Mouse (Mus musculus) stomach, embryonic 15.5 days (tissue): ENCODE data around the gene Pard3b. TPM values are rescaled to one million over a fixed set of nuclear protein-coding genes. Genes with fewer than 3 reads are reported as not detected.

Source experiments
- ATAC-seq: fragments of 200-750 bp; cut with Nextera tagmentation; 2 replicates; pipeline ENCODE4 v1.8.0; 2017; ENCODE audit warnings: low read depth, moderate number of reproducible peaks, moderate TSS enrichment; ENCODE audit not compliant: insufficient read depth, low FRiP score
- H3K27ac ChIP-seq: fragments of 300-500 bp; sonication (generic); 2 replicates; pipeline ENCODE4 v1.5.1; 2015; ENCODE audit warnings: mild to moderate bottlenecking, inconsistent platforms
- H3K27me3 ChIP-seq: fragments of 300-500 bp; sonication (generic); replicated peaks from 2 replicates; pipeline ENCODE4 v1.6.1; 2015; ENCODE audit warnings: inconsistent platforms
- H3K36me3 ChIP-seq: fragments of 300-500 bp; sonication (generic); 2 replicates; pipeline ENCODE4 v1.6.1; 2015; ENCODE audit warnings: inconsistent platforms
- H3K4me1 ChIP-seq: fragments of 300-500 bp; sonication (generic); 2 replicates; pipeline ENCODE4 v1.6.1; 2015; ENCODE audit warnings: inconsistent platforms
- H3K4me2 ChIP-seq: fragments of 300-500 bp; sonication (generic); 2 replicates; pipeline ENCODE4 v1.6.1; 2015; ENCODE audit warnings: mild to moderate bottlenecking, inconsistent platforms
- H3K4me3 ChIP-seq: fragments of 300-500 bp; sonication (generic); replicated peaks from 2 replicates; pipeline ENCODE4 v1.5.1; 2015; ENCODE audit warnings: inconsistent platforms
- H3K9ac ChIP-seq: fragments of 300-500 bp; sonication (generic); 2 replicates; pipeline ENCODE4 v1.6.1; 2015; ENCODE audit warnings: inconsistent platforms
- H3K9me3 ChIP-seq: fragments of 300-500 bp; sonication (generic); 2 replicates; pipeline ENCODE4 v1.6.1; 2016; ENCODE audit warnings: inconsistent platforms
- WGBS: fragments of 180-500 bp; shearing (Covaris S2); methylation state at CpG from one replicate; pipeline ENCODE4 v1.1.7; 2015; 5-methylcytosine and 5-hydroxymethylcytosine counted together
- polyA plus RNA-seq: library from polyadenylated mRNA; unstranded; fragments of >200 nt; fragmentation: Nextera tagmentation; extraction: Ambion mirVana; gene quantifications from 2 replicates; pipeline ENCODE4 v1.2.1, GENCODE M21; 2015

Gene Pard3b
- polyA plus RNA-seq, 1 experiment from 2014 or later: 28.9 TPM

GRCm38 (mm10) chr1:62325237-62325636 is 686.6 kb downstream of the Pard3b start:
- Histone ChIP-seq H3K27me3 (no peaks in the 10 kb centered on the region), H3K9me3 (no peaks in the 10 kb centered on the region), H3K27ac (no peak overlapping the region), H3K4me2 (no peak overlapping the region), H3K9ac (no peak overlapping the region), H3K4me3 (no peak overlapping the region), H3K4me1 (no peaks in the 10 kb centered on the region), H3K36me3 (no peaks in the 10 kb centered on the region)
- ATAC-seq: no peak
- WGBS: 48% methylated on average over 5 of the region's 5 CpGs

- Histone ChIP-seq H3K36me3 (no peaks in the 10 kb centered on the region), H3K9ac (no peak overlapping the region), H3K4me2 (no peak overlapping the region), H3K4me1 (no peaks in the 10 kb centered on the region), H3K27ac (no peak overlapping the region), H3K27me3 (no peaks in the 10 kb centered on the region), H3K9me3 (no peaks in the 10 kb centered on the region), H3K4me3 (no peak overlapping the region)
- ATAC-seq: no peak
- WGBS: 80% methylated on average over 5 of the region's 5 CpGs
These were observed 689.1 kb downstream of the Pard3b start for GRCm38 (mm10) chr1:62327743-62328142.

GRCm38 (mm10) chr1:62328808-62329207 is 690.2 kb downstream of the Pard3b start:
- H3K36me3 ChIP-seq: no peaks in the 10 kb centered on the region
- no peak for ATAC-seq
- no peak overlapping the region for H3K9ac ChIP-seq
- WGBS: 44% methylated on average over 3 of the region's 3 CpGs
- H3K27me3 ChIP-seq: no peaks in the 10 kb centered on the region
- H3K4me3 ChIP-seq: no peak overlapping the region
- H3K27ac ChIP-seq: no peak overlapping the region
- H3K9me3 ChIP-seq: no peaks in the 10 kb centered on the region
- H3K4me2 ChIP-seq: no peak overlapping the region
- no peaks in the 10 kb centered on the region for H3K4me1 ChIP-seq

- Histone ChIP-seq H3K4me1 (no peaks in the 10 kb centered on the region), H3K9ac (no peak overlapping the region), H3K27ac (no peak overlapping the region), H3K4me2 (no peak overlapping the region), H3K27me3 (no peaks in the 10 kb centered on the region), H3K9me3 (no peaks in the 10 kb centered on the region), H3K36me3 (no peaks in the 10 kb centered on the region), H3K4me3 (no peak overlapping the region)
- WGBS: 44% methylated on average over 2 of the region's 2 CpGs
- ATAC-seq: no peak
These were observed 694.4 kb downstream of the Pard3b start for GRCm38 (mm10) chr1:62333016-62333415.

- 83% methylated on average over 5 of the region's 5 CpGs for WGBS
These were observed 695.6 kb downstream of the Pard3b start for GRCm38 (mm10) chr1:62334196-62334595.

GRCm38 (mm10) chr1:62340261-62340660 is 701.6 kb downstream of the Pard3b start:
- H3K27me3 ChIP-seq: no peaks in the 10 kb centered on the region
- no peak overlapping the region for H3K4me2 ChIP-seq
- H3K36me3 ChIP-seq: no peaks in the 10 kb centered on the region
- no peak overlapping the region for H3K4me3 ChIP-seq
- no peak overlapping the region for H3K27ac ChIP-seq
- no peaks in the 10 kb centered on the region for H3K9me3 ChIP-seq
- no peak overlapping the region for H3K9ac ChIP-seq
- no peaks in the 10 kb centered on the region for H3K4me1 ChIP-seq
- WGBS: 38% methylated on average over 1 of the region's 1 CpGs
- no peak for ATAC-seq

More at GRCm38 (mm10) chr1:62334196-62334595, 695.6 kb downstream of the Pard3b start:
- H3K27me3 ChIP-seq: no peaks in the 10 kb centered on the region
- H3K4me2 ChIP-seq: no peak overlapping the region
- H3K9me3 ChIP-seq: no peaks in the 10 kb centered on the region
- no peak overlapping the region for H3K27ac ChIP-seq
- H3K9ac ChIP-seq: no peak overlapping the region
- no peaks in the 10 kb centered on the region for H3K4me1 ChIP-seq
- ATAC-seq: no peak
- H3K36me3 ChIP-seq: no peaks in the 10 kb centered on the region
- no peak overlapping the region for H3K4me3 ChIP-seq

GRCm38 (mm10) chr1:62344286-62344685 is 705.7 kb downstream of the Pard3b start:
- no peak for ATAC-seq
- Histone ChIP-seq H3K27ac (no peak overlapping the region), H3K4me1 (no peaks in the 10 kb centered on the region), H3K9ac (no peak overlapping the region), H3K4me2 (no peak overlapping the region), H3K4me3 (no peak overlapping the region), H3K36me3 (no peaks in the 10 kb centered on the region), H3K9me3 (no peaks in the 10 kb centered on the region), H3K27me3 (no peaks in the 10 kb centered on the region)
- 77% methylated on average over 4 of the region's 4 CpGs for WGBS

- no peaks in the 10 kb centered on the region for H3K4me1 ChIP-seq
- no peak overlapping the region for H3K9ac ChIP-seq
- no peak overlapping the region for H3K4me2 ChIP-seq
- H3K4me3 ChIP-seq: no peak overlapping the region
- WGBS: 88% methylated on average over 4 of the region's 4 CpGs
- H3K27ac ChIP-seq: no peak overlapping the region
- ATAC-seq: no peak
- no peaks in the 10 kb centered on the region for H3K36me3 ChIP-seq
- H3K9me3 ChIP-seq: no peaks in the 10 kb centered on the region
- H3K27me3 ChIP-seq: no peaks in the 10 kb centered on the region
These were observed 709.7 kb downstream of the Pard3b start for GRCm38 (mm10) chr1:62348371-62348770.

- WGBS: 52% methylated on average over 4 of the region's 4 CpGs
- Histone ChIP-seq H3K9me3 (no peaks in the 10 kb centered on the region), H3K27ac (no peak overlapping the region), H3K4me1 (no peaks in the 10 kb centered on the region), H3K4me2 (no peak overlapping the region), H3K9ac (no peak overlapping the region), H3K27me3 (no peaks in the 10 kb centered on the region), H3K36me3 (no peaks in the 10 kb centered on the region), H3K4me3 (no peak overlapping the region)
- ATAC-seq: no peak
These were observed 716.9 kb downstream of the Pard3b start for GRCm38 (mm10) chr1:62355496-62355895.

GRCm38 (mm10) chr1:62374427-62375050 is 735.9 kb downstream of the Pard3b start:
- no peak for ATAC-seq
- H3K4me1 ChIP-seq: no peaks in the 10 kb centered on the region
- H3K9ac ChIP-seq: no peak overlapping the region
- no peak overlapping the region for H3K4me2 ChIP-seq
- H3K36me3 ChIP-seq: no peaks in the 10 kb centered on the region
- H3K4me3 ChIP-seq: no peak overlapping the region
- no peaks in the 10 kb centered on the region for H3K27me3 ChIP-seq
- H3K27ac ChIP-seq: no peak overlapping the region
- WGBS: 46% methylated on average over 7 of the region's 7 CpGs
- no peaks in the 10 kb centered on the region for H3K9me3 ChIP-seq

GRCm38 (mm10) chr1:62378335-62378734 is 739.7 kb downstream of the Pard3b start:
- Histone ChIP-seq H3K4me2 (no peak overlapping the region), H3K4me1 (peaks cover 2% of the 10 kb centered on the region; the same call in 1 of the 2 replicates), H3K9ac (no peak overlapping the region), H3K9me3 (no peaks in the 10 kb centered on the region), H3K27me3 (no peaks in the 10 kb centered on the region), H3K4me3 (no peak overlapping the region), H3K36me3 (no peaks in the 10 kb centered on the region), H3K27ac (no peak overlapping the region)
- WGBS: 93% methylated on average over 4 of the region's 4 CpGs
- no peak for ATAC-seq

- H3K4me1 ChIP-seq: peaks cover 2% of the 10 kb centered on the region; the same call in 1 of the 2 replicates
- H3K4me3 ChIP-seq: no peak overlapping the region
- H3K36me3 ChIP-seq: no peaks in the 10 kb centered on the region
- no peak overlapping the region for H3K4me2 ChIP-seq
- no peak overlapping the region for H3K27ac ChIP-seq
- H3K27me3 ChIP-seq: no peaks in the 10 kb centered on the region
- H3K9ac ChIP-seq: no peak overlapping the region
- WGBS: 35% methylated on average over 14 of the region's 14 CpGs
- H3K9me3 ChIP-seq: no peaks in the 10 kb centered on the region
- no peak for ATAC-seq
These were observed 744.3 kb downstream of the Pard3b start for GRCm38 (mm10) chr1:62382807-62383514.
